Mouse (Mus musculus) liver, embryonic 14 days (tissue): ENCODE measurements around the gene Cfap74. TPM values are rescaled to one million over a fixed set of nuclear protein-coding genes. Genes with fewer than 3 reads are reported as not detected.

ENCODE experiments used
- polyA plus RNA-seq: library from polyadenylated mRNA; depleted of rRNA; stranded (reverse); fragments of >200 nt; gene quantifications from 2 replicates; pipeline ENCODE4 v1.2.3, GENCODE M21; 2012; rRNA removed

Gene Cfap74
- polyA plus RNA-seq, result 0.07 and 0.08 TPM in 2 replicates

DNA sequence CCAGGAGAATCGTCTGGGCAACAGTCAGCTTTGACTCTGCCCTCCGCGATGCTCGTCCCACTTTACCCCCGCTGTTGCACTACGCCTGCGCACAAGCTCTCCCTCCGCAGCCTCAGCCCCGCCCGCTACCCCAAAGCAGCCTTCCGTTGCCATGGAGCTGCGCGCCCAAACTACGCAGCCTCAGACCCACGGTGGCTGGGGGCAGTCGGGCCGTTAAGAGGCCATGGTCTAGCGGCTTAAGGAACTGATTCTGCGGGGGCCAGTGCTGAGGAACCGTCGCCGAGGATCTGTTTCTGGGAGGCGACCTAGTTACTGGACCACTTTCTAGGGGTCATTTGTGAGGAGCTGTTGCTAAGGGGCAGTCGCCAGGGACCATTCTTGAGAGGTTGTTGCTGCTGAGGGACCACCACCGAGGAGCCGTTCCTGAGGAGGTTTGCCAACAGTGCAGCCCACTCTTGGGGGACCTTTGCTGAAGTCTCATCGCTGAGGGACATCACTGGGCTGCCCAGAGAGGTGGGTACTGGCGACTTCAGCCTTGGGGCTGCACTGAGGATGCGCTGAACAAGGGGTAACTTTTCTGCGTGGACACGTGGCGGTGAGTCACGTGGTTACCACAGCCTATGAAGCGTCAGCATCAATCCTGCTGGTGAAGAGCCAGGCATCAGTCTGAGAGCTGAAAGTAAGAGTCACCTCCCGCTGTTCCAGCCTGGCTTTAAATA is at the start of gene Cfap74:
Cfap74 (plus strand) TSS at position 133 of the 719 bp plus-strand sequence.

GRCm38 (mm10) chr4:155361303-155361791 is 47.6 kb upstream of the Cfap74 start, which contains the start of gene Prkcz:
Prkcz (minus strand) TSS chr4:155361361.

GRCm38 (mm10) chr4:155397511-155398221 is 11.3 kb upstream of the Cfap74 start, which contains the start of gene Gabrd:
Gabrd (minus strand) TSS chr4:155398112.

GRCm38 (mm10) chr4:155468952-155469351 is 60.0 kb downstream of the Cfap74 start, which contains the start of gene Tmem52:
Tmem52 (plus strand) TSS chr4:155469114.

GRCm38 (mm10) chr4:155490990-155491504 is 82.1 kb downstream of the Cfap74 start, which contains the start of gene Gnb1:
Gnb1 (plus strand) TSS chr4:155491361.

Other genes starting within 250 kb of the Cfap74 start
- 4.1 and 4.4 TPM in 2 replicates for gene Ski, start 186.6 kb upstream of the Cfap74 start, polyA plus RNA-seq
- 10.1 and 12.1 TPM in 2 replicates for gene Faap20, start 159.4 kb upstream of the Cfap74 start, polyA plus RNA-seq
- 0.95 and 1.1 TPM in 2 replicates for gene Prkcz, start 47.8 kb upstream of the Cfap74 start, polyA plus RNA-seq
- gene Gabrd, start 11.1 kb upstream of the Cfap74 start, polyA plus RNA-seq, result 0.02 TPM in 1 of 2 replicates, not detected in the other
- not detected in 2 replicates for gene Tmem52, start 59.9 kb downstream of the Cfap74 start, polyA plus RNA-seq
- gene Gnb1, start 82.2 kb downstream of the Cfap74 start, polyA plus RNA-seq, result 75.5 and 96.0 TPM in 2 replicates
- 28.9 and 34.9 TPM in 2 replicates for gene Nadk, start 153.2 kb downstream of the Cfap74 start, polyA plus RNA-seq
- gene Slc35e2, start 192.2 kb downstream of the Cfap74 start, polyA plus RNA-seq, result 3.9 and 5.0 TPM in 2 replicates
- 19.8 and 24.5 TPM in 2 replicates for gene Cdk11b, start 215.7 kb downstream of the Cfap74 start, polyA plus RNA-seq
- not detected in 2 replicates for gene Gm10563, start 236.2 kb downstream of the Cfap74 start, polyA plus RNA-seq
- 4.6 TPM in 2 replicates for gene Mmp23, start 244.2 kb downstream of the Cfap74 start, polyA plus RNA-seq